Mouse (Mus musculus) WW6 (cell line): ENCODE measurements around the gene Parva.

Source experiments
- DNase-seq: peaks from one replicate; pipeline ENCODE4 v3.0.0-alpha.2; 2013; ENCODE audit warnings: low read depth, low spot score

Parva gene

DNA sequence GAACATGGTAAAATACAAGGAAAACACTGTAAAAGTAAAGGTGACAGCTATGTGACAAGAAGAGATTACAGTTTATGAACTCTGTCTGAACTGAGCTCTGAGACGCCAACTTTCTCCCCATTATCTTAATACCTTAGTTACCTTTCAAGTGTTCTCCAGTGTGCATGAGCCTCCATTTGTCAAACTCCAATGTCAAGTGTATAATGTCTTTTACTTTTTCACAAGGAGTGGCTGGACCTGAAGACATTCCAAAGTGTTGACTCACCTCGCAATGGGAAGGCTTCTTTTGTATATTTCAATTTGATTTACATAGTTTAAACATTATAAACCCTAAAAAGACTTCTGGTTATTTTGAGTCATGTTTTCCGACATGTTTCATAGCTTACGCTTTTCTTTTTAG is 3.9 kb upstream of the Parva start:
- no peak for DNase-seq

DNA sequence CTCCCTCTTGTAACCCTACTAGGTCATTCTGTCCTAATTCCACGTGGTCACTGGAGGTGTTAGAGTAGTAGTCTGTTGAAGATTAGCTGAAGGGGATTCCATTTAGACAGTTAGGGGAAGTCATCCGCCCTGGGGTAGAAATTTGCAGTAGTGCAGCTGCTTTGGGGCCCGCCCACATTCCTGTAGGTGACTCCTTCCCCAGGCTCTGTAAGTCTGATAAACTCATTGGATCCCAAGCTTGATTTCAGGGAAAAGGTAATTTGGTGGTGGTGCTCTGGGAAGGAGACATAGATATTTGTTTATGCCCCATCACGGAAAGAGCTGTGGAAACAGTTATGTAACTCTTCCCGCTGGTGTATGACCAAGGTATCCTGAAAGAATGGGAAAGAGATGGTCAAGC is 494 bp upstream of the Parva start:
- DNase-seq = no peak

DNA sequence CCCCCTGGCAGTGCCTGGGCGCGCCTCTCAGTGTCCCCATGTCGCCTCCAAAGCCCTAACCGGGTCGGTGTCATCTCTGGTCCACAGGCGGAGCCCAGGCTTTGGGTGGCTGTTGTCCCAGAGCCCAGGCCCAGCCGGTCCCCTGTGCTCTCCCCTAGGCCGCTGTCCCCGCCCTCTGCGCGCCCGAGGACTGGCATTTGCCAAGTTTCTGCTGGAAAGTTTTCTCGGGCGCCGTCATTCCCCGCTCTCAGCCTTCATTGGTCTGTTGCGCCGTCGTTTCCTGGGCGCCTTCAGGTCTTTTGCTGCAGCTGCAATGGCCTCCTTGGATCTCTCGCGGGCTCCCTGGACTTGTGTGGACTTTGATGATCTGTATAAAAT is 842 bp downstream of the Parva start:
- DNase-seq = no peak

DNA sequence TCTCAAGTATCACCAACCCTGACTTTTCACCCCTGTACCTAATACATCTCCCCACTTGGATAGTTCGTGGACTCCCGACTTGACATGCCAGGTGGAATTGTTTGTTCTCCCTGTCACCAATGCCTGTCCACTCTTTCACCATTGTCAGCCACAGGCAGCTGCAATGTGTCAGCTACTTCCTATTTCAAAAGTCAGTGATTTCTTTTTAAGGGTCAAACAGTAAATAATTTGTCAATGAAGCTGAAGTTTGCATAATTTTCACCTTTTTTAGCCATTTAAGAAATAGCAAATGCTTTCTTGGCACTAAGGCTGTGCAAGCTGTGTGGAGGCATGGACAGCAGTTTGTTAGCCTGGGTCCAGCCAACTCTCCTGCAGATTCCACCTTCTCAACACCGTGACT is 12.5 kb downstream of the Parva start:
- DNase-seq = no peak

DNA sequence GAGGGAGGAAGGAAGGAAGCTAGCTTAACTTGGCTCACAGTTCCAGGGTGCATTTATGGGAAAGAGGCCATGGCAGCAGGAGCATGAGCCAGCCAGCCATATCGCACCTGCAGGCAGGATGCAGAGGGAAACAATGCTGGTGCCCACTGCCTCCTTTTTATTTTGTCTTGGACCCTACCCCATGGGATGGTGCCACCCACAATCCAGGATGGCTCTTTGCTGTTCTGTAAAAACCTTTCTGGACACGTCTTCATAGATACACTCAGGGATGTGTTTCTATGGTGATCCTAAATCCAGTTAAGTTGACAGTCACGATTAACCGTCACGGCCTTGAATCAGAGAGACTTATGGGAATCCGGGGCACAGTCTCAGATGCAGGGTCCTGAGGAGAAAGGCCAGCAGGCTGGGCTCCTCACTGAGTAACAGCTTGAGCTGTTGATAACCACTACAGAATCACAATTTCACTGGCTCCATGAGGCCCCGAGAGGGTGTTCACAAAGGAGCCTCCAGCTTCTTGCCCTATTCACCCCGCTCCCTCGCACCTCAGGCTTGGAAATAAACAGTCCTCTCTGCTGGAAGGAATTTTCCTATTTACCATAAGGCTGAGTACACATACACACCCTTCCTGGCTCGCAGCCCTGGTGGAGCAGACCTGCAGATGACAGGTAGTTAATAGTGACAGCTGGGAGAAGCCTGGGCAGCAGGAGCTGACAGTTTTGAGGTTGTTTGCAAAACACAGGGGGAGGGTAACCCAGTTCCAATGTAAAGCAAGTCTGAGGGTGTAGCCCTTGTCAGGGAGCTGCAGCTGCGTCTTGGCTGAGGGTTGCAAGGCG is 17.1 kb downstream of the Parva start:
- no peak for DNase-seq

- DNase-seq = no peak
Observed at GRCm38 (mm10) chr7:112444985-112445367, 17.7 kb downstream of the Parva start.

GRCm38 (mm10) chr7:112446498-112446897 is 19.2 kb downstream of the Parva start:
- no peak for DNase-seq

DNA sequence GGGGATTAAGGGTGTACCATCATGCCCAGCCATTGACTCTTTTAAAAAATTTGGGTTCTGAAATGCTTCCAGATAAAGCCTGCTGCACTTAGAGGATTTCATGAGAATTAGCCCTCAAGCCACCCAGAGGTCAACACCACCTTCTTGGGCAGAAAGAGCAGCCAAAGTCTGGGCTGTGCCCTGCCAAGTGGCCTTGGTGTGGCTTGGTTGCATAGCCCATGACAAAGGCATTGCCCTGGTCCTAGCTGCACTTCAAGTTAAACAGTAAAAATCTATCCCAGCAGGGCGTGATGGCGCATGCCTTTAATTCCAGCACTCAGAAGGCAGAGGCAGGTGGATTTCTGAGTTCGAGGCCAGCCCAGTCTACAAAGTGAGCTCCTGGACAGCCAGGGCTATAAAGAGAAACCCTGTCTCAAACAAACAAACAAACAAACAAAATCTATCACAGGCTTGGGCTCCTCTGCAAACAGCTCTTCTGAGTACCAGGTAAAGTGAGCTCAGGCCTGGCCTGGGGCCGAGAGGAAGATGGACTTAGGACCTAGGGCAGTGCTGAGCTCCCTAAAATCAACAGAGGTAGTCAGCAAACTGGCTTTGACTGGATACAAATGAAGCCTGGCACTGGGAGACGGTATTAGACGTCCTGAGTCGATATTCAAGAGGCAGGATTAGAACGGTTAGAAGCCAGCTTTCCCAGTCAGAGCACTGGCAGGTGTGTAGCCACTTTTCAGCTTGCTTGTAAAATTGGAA is 22.8 kb downstream of the Parva start:
- DNase-seq = no peak

GRCm38 (mm10) chr7:112452471-112452870 is 25.2 kb downstream of the Parva start:
- no peak for DNase-seq

GRCm38 (mm10) chr7:112453805-112454214 is 26.5 kb downstream of the Parva start:
- DNase-seq = no peak

DNA sequence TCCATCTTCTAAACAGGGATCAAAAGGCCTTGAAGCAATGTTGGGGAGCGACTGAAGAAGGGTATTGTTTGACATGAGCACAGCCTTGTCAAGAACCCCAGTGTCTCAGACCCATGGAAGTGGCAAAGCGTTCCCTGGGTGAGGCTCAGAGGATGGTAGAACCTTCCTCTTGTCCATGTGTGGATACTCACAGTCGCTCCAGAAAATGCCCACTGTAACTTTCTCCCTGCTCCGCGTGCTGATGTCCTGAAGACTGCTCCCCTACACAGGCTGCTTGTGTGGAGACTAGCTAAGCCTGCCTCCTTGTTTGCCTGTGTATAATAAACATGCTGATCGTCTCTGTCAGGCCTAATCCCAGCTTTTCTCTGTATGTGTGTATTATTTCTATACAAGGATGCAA is 27.1 kb downstream of the Parva start:
- no peak for DNase-seq

- no peak for DNase-seq
Observed at GRCm38 (mm10) chr7:112454951-112455350, 27.6 kb downstream of the Parva start.

DNA sequence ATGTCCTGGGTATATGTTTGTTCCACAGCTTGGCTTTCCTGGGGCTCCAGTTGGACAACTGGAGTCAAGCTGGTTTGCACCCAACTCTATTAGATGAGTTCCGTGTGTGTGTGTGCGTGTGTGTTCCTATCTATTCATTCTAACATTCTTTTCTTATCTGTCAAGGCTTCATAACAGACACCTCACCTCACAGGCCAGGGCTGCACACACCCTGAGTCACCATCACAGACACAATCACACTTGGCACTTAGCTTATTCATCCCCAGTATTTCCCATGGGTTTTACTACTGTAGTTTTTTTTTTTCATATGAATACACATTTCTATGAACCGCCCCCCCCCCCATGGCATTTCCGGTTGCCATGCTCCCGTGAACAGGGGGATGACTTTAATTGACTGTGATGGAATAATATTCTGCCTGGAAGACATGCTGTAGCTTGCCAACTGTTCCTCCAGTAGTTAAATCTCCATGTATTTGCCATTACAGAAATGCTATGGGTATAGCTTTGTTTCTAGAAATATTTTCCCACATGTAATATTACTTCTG is 28.3 kb downstream of the Parva start:
- no peak for DNase-seq

DNA sequence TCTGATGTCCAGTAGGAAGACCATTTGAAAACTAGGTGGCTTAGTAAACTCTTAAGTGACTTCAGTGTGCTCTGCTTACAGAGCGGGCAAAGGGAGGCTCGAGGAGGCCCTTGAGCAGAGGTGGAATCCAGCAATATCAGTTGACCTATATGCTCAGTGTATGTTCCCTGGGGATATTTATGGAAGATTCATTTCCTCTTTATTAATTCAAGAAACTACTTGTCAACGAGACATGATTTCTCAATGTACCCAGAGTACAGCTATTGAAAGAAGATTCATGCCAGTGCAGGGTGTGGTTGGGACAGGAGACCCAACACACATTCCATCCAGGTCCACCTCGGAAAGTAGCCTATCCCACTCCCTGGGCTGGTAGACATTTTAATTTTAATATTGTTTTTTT is 30.1 kb downstream of the Parva start:
- DNase-seq = no peak

- no peak for DNase-seq
Observed at GRCm38 (mm10) chr7:112457920-112458319, 30.6 kb downstream of the Parva start.

DNA sequence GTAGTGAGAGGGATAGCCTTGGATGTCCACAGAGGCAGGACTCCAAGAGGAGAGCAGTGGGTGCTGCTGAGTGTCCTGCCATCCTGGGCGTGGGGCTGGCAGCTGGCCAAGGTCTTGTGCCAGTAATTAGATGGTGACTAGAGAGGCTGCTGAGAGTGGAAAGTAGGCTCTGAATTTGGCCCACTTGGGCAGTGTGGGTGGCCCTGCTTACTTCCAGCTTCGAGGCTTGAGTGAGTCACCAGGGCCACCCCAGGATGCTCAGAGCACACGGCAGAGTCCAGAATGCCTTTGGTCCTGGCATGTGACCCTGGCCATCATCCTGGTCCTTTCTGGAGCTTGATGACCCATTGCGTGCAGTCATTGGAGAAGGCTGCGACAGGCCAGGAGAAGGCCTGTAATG is 31.1 kb downstream of the Parva start:
- no peak for DNase-seq

DNA sequence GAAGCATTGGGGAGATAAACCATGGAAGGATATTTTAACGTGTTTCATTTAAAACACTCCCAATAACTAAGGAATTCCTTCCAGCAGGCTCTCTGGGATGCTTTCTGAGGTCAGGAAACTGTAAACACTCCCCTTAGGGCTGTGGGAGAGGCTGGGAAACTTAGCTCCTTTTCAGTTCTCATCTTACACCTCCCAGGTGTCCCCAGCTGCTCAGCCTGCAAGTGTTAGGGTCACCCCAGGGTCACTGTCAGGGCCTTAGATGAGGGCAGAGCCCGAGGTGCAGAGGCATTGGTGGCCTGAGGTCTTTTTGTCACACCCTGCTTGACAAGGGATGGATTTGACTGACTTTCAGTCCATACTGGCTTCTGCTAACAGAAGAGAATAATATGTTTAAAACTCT is 35.8 kb downstream of the Parva start:
- DNase-seq = no peak

- DNase-seq = no peak
Observed at GRCm38 (mm10) chr7:112465920-112466319, 38.6 kb downstream of the Parva start.

DNA sequence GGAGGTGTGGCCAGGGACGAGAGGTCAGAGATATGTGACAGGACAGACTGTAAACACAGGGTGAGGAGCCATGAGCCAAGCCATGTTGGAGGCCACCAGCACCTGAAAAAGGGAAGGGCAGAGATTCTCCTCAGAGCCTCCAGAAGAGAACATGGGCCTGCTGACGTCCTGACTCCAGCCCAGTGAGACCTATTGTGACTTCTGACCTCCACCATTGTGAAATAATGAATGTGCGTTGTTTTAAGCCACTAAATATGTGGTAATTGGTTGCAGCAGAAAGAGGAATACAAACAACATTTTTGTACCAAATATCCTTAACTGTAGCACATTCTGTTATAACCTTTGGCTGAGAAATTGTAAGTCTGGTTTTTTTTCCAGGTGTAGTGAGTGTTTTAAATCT is 39.5 kb downstream of the Parva start:
- DNase-seq = no peak

- DNase-seq = no peak
Observed at GRCm38 (mm10) chr7:112467687-112468111, 40.4 kb downstream of the Parva start.

DNA sequence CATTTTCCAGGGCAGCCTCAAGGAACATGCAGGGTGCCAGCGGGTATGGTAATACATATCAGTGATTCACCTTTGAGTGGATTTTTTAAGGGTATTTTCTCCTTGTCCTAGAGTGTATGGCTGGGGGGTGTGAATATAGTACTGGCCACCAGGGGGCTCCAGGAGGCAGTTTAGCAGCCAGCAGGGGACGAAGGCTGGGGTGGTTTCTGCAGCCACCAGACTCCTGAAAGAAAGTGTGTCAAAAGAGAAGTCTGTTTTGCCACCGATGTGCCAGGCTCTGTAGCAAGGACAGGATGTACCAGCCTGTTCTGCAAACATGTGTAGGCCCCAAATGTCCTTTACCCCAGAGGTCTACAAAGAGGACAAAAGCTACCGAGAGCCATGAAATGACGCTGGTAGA is 42.5 kb downstream of the Parva start:
- no peak for DNase-seq

GRCm38 (mm10) chr7:112471316-112471715 is 44.0 kb downstream of the Parva start:
- DNase-seq = no peak
